Mouse (Mus musculus) 3134 (cell line): Measurements from ENCODE around the gene Bcl9l.

Source experiments
- DNase-seq: peaks from one replicate; pipeline ENCODE4 v3.0.0-alpha.2; 2011; ENCODE audit warnings: low spot score; ENCODE audit not compliant: insufficient read length; ENCODE audit errors: extremely low read depth

The Bcl9l gene

DNA sequence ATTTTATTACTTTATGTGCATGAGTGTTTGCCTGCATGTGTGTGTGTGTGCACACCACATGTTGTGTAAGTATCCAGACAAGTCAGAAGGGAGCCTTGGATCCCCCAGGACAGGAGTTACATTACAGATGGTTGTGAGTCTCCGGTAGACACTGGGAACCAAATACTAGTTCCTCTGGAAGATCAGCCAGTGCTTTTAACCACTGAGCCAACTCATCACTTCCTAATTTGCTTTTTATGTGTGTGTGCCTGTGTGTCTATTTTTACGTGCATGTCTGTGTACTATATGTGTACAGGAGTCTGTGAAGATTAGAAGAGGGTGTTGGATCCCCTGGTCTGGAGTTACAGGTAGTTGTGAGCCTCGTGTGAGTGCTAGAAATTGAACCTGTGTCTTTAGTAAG lies 58.1 kb downstream of the Bcl9l start:
- no peak for DNase-seq

DNA sequence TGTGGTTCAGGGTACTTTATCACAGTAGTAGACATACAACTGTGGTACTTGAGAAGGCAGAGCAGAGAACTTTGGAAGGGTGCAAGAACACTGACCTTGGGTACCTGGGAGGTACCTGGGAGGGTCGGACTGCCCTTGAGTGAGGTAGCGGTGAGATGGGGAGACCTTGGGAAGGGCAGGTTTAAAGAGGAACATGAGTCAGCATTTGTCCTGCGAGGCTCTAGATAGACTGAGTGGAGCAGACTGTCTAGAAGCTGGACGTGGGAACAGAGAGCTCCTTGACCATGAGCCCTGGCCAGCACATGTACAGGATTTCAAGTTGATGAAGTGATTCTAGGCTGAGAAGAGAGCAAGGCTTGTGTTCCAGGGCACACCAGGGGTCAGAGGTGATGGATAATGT lies 59.7 kb downstream of the Bcl9l start:
- no peak for DNase-seq

DNA sequence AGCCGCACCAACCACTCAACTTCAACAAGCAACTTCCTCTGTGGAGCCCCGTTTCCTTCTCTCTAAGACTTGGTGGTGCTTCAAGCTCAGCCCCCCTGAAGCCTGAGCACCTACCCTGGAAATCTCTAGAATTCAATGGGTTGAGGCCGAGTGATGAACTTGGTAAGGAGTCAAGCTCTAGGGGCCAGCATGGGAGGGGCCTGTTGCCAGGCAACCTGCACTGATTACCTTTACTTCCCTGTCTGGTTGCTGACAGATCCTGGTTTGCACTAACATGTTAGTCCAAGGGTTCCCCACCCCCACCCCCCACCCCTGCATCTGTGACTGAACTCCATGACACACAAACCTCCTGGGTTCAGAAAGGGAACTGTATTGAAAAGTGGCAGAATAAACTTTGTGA lies 62.4 kb downstream of the Bcl9l start:
- DNase-seq = no peak

DNA sequence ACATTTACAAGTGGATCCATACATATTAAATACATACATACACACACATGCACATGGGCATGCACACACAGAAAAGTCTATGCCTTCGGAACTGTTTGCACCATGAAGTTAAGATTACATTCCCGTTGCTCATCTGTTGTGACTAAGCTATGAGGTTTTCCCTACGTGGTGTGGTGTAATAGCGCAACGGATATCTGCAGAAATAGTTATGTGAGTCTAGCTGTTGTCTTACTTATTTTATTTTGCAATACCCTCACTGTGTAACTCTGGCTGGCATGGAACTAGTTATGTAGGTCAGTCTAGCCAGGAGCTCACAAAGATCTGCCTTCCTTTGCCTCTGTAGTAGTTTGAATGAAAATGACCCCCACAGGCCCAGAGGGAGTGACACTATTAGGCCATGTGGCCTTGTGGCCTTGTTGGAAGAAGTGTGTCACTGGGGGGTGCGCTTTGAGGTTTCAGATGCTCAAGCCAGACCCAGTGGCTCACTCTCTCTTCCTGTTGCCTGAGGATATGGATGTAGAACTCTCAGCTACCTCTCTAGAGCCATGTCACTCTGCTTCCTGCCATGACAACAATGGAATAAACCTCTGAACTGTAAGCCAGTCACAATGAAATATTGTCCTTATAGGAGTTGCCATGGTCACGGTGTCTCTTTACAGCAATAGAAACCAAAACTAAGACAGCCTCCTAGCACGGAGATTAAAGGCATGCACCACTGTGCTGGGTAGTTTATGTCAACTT lies 66.0 kb downstream of the Bcl9l start:
- DNase-seq = peak; percentile 16

DNA sequence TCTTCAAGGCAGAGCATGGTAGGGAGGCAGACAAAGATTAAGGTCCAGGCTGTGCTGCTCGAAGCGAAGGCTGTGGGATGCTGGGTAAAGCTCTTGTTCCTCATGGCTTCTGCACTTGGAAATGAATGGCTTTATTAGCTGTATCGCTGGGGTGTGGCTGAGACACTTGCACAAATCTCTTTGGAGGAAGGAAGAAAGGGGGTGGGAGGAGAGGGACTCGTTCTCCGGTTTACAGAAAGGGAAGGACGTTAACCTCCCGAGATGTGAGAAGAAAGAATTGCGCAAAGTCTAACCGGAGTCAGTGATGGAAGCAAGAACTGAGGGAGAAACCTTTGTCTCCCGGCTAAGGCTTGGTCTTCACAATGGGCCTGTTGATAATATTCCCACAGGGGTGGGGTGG lies 68.5 kb downstream of the Bcl9l start:
- DNase-seq = no peak

DNA sequence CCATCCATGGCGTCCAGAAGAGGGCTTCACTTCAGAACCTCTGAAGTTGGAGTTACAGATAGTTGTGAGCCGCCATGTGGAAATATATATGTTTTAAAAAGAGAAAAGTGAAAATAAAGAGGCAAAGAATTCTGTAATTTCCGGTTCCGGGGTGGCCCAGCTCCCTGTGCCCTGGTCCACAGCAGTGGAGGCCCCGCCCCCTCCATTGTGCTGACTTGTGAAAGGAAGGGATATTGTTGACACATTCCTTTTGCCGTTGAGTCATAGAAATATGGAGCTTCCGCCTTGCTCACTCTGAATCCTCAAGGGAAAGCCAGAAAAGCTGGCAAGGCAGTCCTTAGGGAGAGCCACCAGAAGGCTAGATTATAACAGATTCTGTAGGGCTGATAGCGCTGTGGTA lies 69.5 kb downstream of the Bcl9l start:
- DNase-seq = peak; percentile 75
